Mouse (Mus musculus): Measurements from ENCODE around the gene Npat.
A peak's percentile ranks its signal among the peaks of the same experiment; 100 is the strongest.

The Npat gene

DNA sequence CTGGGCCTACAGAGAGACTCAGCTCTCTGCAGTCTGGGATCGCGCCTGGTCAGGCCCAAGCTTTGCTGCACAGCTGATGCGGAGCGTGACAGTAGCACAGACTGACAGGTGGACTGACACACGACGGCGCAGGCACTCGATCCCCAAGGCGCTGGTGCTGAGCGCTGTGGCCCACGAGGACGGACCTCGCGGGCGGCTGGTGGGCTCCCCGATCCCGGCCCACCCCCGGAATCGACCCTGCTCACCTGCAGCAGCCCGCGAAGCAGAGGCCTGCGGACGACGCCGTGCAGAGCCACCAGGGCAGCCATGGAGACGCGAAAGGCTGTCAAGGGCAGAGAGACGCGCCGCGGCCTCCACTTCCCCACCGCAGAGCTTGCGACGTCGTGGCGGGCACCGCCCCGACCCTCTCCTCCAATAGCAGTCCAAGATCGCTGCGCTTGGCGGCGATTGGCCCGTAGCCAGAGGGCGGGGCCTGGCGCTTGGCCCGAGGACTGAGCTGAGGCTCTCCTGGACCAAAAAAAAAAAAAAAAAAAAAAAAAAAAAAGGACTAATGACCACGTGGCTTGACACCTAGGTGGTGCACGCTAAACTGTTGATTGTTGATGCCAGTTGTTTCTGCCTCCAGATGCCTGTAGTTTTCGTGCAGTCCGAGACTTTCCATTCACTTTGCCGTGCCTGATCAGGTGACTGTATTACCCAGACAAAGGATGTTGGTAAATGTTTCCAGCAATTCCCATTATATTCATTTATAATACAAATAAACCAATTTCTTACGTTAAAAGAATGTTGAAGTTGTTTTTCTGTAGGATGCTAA lies 73.3 kb downstream of the Npat start, which contains the start of gene Acat1:
Acat1 (minus strand) TSS at position 415 of the 814 bp plus-strand sequence.
- peak; percentile 87 for DNase-seq (ENCODE audit: low spot score in 2 of 2)

DNA sequence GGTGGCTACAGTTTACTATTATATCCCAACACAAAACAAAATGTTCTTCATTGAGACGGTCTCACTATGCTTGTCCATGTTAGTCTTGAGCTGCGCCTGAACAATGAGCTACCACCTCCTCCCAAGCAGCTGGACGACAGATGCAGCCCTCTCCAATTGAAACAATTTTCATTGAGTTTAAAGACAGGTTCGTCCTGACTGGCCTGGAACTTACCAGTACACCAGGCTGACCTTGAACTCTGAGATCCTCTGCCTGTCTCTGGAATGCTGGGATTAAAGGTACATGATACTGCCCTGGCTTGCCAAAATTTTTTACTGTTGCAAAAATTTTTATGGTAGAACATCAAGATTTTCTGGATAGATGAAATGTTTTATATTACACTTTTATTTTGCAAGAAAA lies 77.4 kb downstream of the Npat start:
- DNase-seq (ENCODE audit: low spot score in 2 of 2), result no peak

DNA sequence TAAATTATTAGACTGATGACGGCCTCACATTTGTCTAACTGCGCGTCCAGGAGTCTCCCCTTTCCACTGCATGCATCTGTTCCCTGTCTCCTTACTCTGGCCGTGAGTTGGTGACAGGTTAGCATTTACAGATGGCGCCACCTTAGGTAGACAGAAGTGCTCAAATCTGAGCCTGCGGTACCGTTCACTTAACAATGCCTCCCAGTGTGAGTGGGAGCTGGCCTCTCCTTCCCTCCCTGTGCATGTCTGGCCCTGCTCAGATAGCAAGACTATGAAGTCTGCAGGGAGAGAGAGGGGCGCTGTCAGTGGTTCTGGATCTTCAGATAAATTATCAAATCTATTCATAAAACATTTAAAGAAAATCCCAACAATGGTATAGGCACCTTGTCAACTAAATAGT lies 78.4 kb downstream of the Npat start:
- no peak for DNase-seq (ENCODE audit: low spot score in 2 of 2)
